ENCODE assay signal across 9 mouse cellular contexts in the genomic region with DNA sequence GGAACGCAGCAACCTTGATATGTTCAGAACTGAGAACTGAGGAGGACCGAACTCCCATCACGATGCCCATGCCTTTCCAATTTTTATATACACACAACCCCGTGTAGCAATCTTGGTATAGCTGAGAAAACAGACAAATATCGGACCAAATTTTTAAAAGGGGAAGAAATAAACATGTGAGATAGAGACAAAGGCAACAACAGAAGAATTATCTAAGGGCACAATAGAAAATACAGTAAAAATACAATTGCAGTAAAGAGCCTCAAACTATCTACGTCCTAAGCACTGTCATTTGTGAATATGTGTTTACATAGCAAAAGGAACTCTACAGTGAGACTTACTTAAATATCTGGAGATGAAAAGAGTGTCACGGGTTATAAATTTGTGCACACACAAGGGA. TPM values are rescaled to one million over a fixed set of nuclear protein-coding genes. Genes with fewer than 3 reads are reported as not detected.
DNase-seq lines count a peak whose midpoint lies in the region; ATAC-seq and TF ChIP-seq lines count a peak whose summit lies in the region.
"Had no signal": no experiment of that assay in that cellular context is flagged by ENCODE, and none has a peak within 500 bp of the region (broad histone marks: within the 10 kb centered on the region; RNA-seq: fewer than 3 reads in every experiment).

A gene (minus strand): TSS at position 101 of the 400 bp plus-strand sequence.

- peaks cover 15% of the 10 kb centered on the region for H3K27me3 ChIP-seq in heart, embryonic 12.5 days (replicated peaks)
- no peaks in the 10 kb centered on the region for H3K27me3 ChIP-seq in C2C12 (ENCODE audit: control insufficient read depth, insufficient read depth, insufficient read length)
- H3K27me3 ChIP-seq in forebrain, embryonic 16.5 days (replicated peaks; ENCODE audit: control insufficient read depth, insufficient read depth, low read length), result peaks cover 6% of the 10 kb centered on the region
- peaks cover 33% of the 10 kb centered on the region for H3K27me3 ChIP-seq in limb, embryonic 15.5 days
- H3K27me3 ChIP-seq: CH12.LX had no signal

- H3K79me3 ChIP-seq in C2C12 (ENCODE audit: low read depth), result no peaks in the 10 kb centered on the region

- peak within 1 kb of the TSS; percentile 63 for H3K4me3 ChIP-seq in heart, embryonic 12.5 days
- H3K4me3 ChIP-seq in C2C12 (ENCODE audit: insufficient read depth, poor library complexity, severe bottlenecking), result no peak within 1 kb of the TSS
- H3K4me3 ChIP-seq in forebrain, embryonic 16.5 days (replicated peaks; ENCODE audit: low read length), result peak within 1 kb of the TSS; percentile 58
- H3K4me3 ChIP-seq in limb, embryonic 15.5 days, result peak within 1 kb of the TSS; percentile 49

- no peaks in the 10 kb centered on the region for H3K9me3 ChIP-seq in heart, embryonic 12.5 days (replicated peaks)
- H3K9me3 ChIP-seq in forebrain, embryonic 16.5 days (ENCODE audit: control insufficient read depth, low read length), result no peaks in the 10 kb centered on the region
- H3K9me3 ChIP-seq in limb, embryonic 15.5 days, result no peaks in the 10 kb centered on the region

- no peak for ATAC-seq in heart, embryonic 12.5 days (ENCODE audit: insufficient number of reproducible peaks, low FRiP score)
- no peak; the same call in 1 of the 2 replicates for ATAC-seq in forebrain, embryonic 16.5 days
- no peak for ATAC-seq in limb, embryonic 15.5 days (ENCODE audit: insufficient number of reproducible peaks, low FRiP score, low TSS enrichment, low read depth)
- ATAC-seq in inflammation-experienced regulatory T-cells, adult 6 months, result no peak

- peak within 1 kb of the TSS; percentile 62 for H3K9ac ChIP-seq in heart, embryonic 12.5 days
- H3K9ac ChIP-seq in forebrain, embryonic 16.5 days (replicated peaks; ENCODE audit: low read depth, low read length), result peak within 1 kb of the TSS; percentile 54
- H3K9ac ChIP-seq in limb, embryonic 15.5 days, result peak within 1 kb of the TSS; percentile 21

- H3K4me2 ChIP-seq in heart, embryonic 12.5 days, result peak within 1 kb of the TSS; percentile 94
- H3K4me2 ChIP-seq in forebrain, embryonic 16.5 days (ENCODE audit: low read length), result peak within 1 kb of the TSS; percentile 78
- H3K4me2 ChIP-seq in limb, embryonic 15.5 days, result peak within 1 kb of the TSS; percentile 95

- H3ac ChIP-seq in C2C12 (ENCODE audit: control insufficient read depth, insufficient read length, low read depth), result peak within 1 kb of the TSS; percentile 36

- peaks cover 6% of the 10 kb centered on the region; the same call in 1 of the 2 replicates for H3K4me1 ChIP-seq in heart, embryonic 12.5 days (replicated peaks)
- peaks cover 18% of the 10 kb centered on the region for H3K4me1 ChIP-seq in forebrain, embryonic 16.5 days (replicated peaks; ENCODE audit: control insufficient read depth, insufficient read depth, low read length)
- H3K4me1 ChIP-seq in limb, embryonic 15.5 days, result peaks cover 19% of the 10 kb centered on the region

- H3K79me2 ChIP-seq in C2C12 (ENCODE audit: control insufficient read depth, insufficient read depth), result no peaks in the 10 kb centered on the region

- intact Hi-C loops in heart, postnatal 10 days (cut with DNase I), result no loop called here

- 31% methylated on average over 7 of the region's 7 CpGs for WGBS in heart, embryonic 12.5 days
- WGBS in forebrain, embryonic 16.5 days, result 38% methylated on average over 7 of the region's 7 CpGs
- 36% methylated on average over 7 of the region's 7 CpGs for WGBS in limb, embryonic 15.5 days

- TF ChIP-seq CTCF in C2C12 (IDR thresholded peaks at IDR 0.05; ENCODE audit: control insufficient read depth, insufficient read depth, insufficient read length), result no peak

- no peak for DNase-seq in heart, postnatal 10 days
- DNase-seq in ovary, postnatal 14 days (ENCODE audit: low spot score), result no peak
- no peak for DNase-seq in spleen, adult 18-20 months

- peak within 1 kb of the TSS; percentile 48 for H3K27ac ChIP-seq in heart, embryonic 12.5 days (ENCODE audit: poor library complexity, severe bottlenecking)
- peak within 1 kb of the TSS; percentile 13 for H3K27ac ChIP-seq in forebrain, embryonic 16.5 days (ENCODE audit: low read length)
- no peak within 1 kb of the TSS for H3K27ac ChIP-seq in limb, embryonic 15.5 days

- no peaks in the 10 kb centered on the region for H3K36me3 ChIP-seq in heart, embryonic 12.5 days
- H3K36me3 ChIP-seq in C2C12 (ENCODE audit: control insufficient read depth, insufficient read depth), result no peaks in the 10 kb centered on the region
- no peaks in the 10 kb centered on the region for H3K36me3 ChIP-seq in forebrain, embryonic 16.5 days (ENCODE audit: control insufficient read depth, insufficient read depth)
- no peaks in the 10 kb centered on the region for H3K36me3 ChIP-seq in limb, embryonic 15.5 days

TF ChIP-seq in C2C12, 6 proteins besides CTCF, POLR2A, EP300 and RAD21:
- TF ChIP-seq CEBPB (IDR thresholded peaks at IDR 0.05; ENCODE audit: low read depth), result no peak
- no peak for TF ChIP-seq MAX (IDR thresholded peaks at IDR 0.05)
- no peak for TF ChIP-seq MYOG (IDR thresholded peaks at IDR 0.05; ENCODE audit: control insufficient read depth, extremely low read depth, insufficient read length)
- TF ChIP-seq USF1 (IDR thresholded peaks at IDR 0.05; ENCODE audit: low read depth), result no peak
- TF ChIP-seq MYOD1 (IDR thresholded peaks at IDR 0.05; ENCODE audit: control insufficient read depth, insufficient read length, low read depth), result no peak
- no peak for TF ChIP-seq FOSL1 (IDR thresholded peaks at IDR 0.05; ENCODE audit: insufficient read depth, low read length, poor library complexity, severe bottlenecking)

RNA-seq across cellular contexts. Expression of the gene that starts here (rescaled TPM):
- polyA plus RNA-seq in heart, embryonic 12.5 days (2016; fragmentation: Nextera tagmentation; extraction: Ambion mirVana), result 1.1 and 1.4 TPM in 2 replicates
- under 1 TPM; 0.07 to 0.17 TPM for total RNA-seq in heart, postnatal 10 days (2021)
- polyA plus RNA-seq in C2C12 (2012; fragmentation: generic; extraction: Trizol), result 0.01 TPM
- 2.9 and 3.0 TPM in 2 replicates for polyA plus RNA-seq in forebrain, embryonic 16.5 days (2015; fragmentation: Nextera tagmentation; extraction: Ambion mirVana)
- polyA plus RNA-seq in limb, embryonic 15.5 days (2015; fragmentation: Nextera tagmentation; extraction: Ambion mirVana), result 2.5 and 3.2 TPM in 2 replicates
- polyA plus RNA-seq in inflammation-experienced regulatory T-cells, adult 6 months (2017; shearing (Covaris generic)), result not detected
- total RNA-seq: CH12.LX had no signal
